Mouse (Mus musculus) leukemia stem cell, adult 10-12 weeks (primary cell): ENCODE measurements around the gene Vmn1r4. TPM values are rescaled to one million over a fixed set of nuclear protein-coding genes. Genes with fewer than 3 reads are reported as not detected.

Experiments
- polyA plus RNA-seq: library from polyadenylated mRNA; stranded (reverse); fragments of >175 nt; gene quantifications from 2 replicates; pipeline ENCODE4 v1.2.3, GENCODE M21; 2012; ENCODE audit warnings: low replicate concordance

Vmn1r4 gene
- not detected in 2 replicates for polyA plus RNA-seq

DNA sequence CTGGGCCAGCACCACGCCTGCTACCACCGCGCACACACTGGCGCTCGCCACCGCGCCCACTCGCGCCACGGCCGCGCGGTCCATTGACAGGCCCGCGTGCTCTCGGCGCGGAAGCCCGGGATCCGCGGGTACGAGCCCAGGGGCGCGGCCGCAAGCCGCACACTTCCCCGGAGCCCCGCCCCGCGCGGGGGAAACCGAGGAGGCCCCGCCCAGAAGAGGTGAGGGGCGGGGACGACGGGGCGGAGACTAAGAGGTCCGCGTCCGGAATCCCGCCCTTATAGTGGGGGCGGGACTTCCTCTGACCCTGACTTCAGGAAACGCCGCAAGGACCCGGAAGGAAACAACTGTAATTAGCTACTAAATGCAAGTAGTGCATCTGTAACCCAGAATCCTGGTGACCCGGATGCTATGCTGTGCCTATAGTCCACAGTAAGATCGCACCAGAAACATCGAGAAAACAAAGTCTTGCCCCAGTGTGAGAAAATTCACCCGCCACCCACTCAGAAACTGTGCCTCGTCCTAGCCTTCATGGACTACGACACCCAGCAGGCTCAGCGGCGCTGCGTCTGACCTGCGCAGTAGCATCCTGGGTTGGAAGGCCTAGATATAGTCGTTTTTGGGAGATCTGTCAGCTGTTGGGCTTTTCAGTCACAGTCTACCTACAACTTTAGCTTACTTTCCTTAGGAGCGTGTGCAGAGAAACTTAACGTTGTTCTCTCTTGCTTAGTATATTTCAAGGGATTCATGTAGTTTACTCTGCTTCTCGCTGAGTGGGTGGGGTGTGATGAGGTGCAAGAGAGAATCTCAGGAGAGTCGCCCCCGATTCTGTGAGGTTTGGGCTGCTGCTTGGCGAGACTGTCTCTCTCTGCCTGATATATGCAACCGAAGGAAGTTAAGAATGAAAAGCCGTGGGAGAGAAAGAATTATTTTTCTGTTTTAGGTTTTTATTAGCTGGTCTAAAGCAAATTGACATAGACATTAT is at the start of gene Vmn1r4, which contains the start of gene Nt5c3:
Gene Vmn1r4, plus strand, starts transcription at position 290 of the 982 bp plus-strand sequence.
Gene Nt5c3, minus strand, starts transcription at position 207 of the 982 bp plus-strand sequence.

DNA sequence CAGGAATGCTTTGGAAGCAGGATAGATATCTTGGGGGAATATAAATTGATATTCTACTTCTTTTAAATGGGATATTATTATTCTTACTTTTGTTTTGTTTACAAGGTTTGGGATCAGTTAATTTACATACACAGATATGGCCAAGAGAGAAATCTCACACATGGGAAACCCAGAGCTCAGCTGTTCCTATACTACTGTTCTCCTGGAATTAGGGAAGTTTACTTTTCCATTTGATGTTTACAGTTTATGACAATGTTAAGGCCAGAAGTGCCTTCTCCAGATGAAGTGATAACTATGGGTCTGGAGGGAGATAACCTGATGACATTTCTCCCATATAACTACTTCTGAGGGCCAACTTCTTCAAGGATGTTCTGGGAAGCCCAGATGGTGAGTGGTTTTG is 46.2 kb downstream of the Vmn1r4 start, which contains the start of gene Vmn1r5:
Gene Vmn1r5, plus strand, starts transcription at position 301 of the 400 bp plus-strand sequence.

GRCm38 (mm10) chr6:56996943-56997342 is 73.1 kb downstream of the Vmn1r4 start, which contains the start of gene Vmn1r6:
Gene Vmn1r6 (plus strand): TSS chr6:56997243.

Other genes starting within 250 kb of the Vmn1r4 start
- gene Lsm5, start 219.3 kb upstream of the Vmn1r4 start, polyA plus RNA-seq = not detected in 2 replicates
- gene Avl9, start 209.1 kb upstream of the Vmn1r4 start, polyA plus RNA-seq = 5.1 and 6.9 TPM in 2 replicates
- gene Kbtbd2, start 126.2 kb upstream of the Vmn1r4 start, polyA plus RNA-seq = 2.3 and 2.9 TPM in 2 replicates
- gene Fkbp9, start 92.0 kb upstream of the Vmn1r4 start, polyA plus RNA-seq = 0.78 and 1.3 TPM in 2 replicates
- gene Nt5c3, start 83 bp upstream of the Vmn1r4 start, polyA plus RNA-seq = 41.0 and 91.7 TPM in 2 replicates
- gene Vmn1r5, start 46.3 kb downstream of the Vmn1r4 start, polyA plus RNA-seq = not detected in 2 replicates
- gene Vmn1r6, start 73.2 kb downstream of the Vmn1r4 start, polyA plus RNA-seq = not detected in 2 replicates
- gene Vmn1r7, start 101.3 kb downstream of the Vmn1r4 start, polyA plus RNA-seq = not detected in 2 replicates
- not detected in 2 replicates for gene Vmn1r8, start 108.3 kb downstream of the Vmn1r4 start, polyA plus RNA-seq
- not detected in 2 replicates for gene Vmn1r9, start 142.8 kb downstream of the Vmn1r4 start, polyA plus RNA-seq
- gene Vmn1r10, start 185.4 kb downstream of the Vmn1r4 start, polyA plus RNA-seq = not detected in 2 replicates
- not detected in 2 replicates for gene Vmn1r11, start 209.4 kb downstream of the Vmn1r4 start, polyA plus RNA-seq
- not detected in 2 replicates for gene Vmn1r12, start 232.9 kb downstream of the Vmn1r4 start, polyA plus RNA-seq